Mouse (Mus musculus): ENCODE measurements around the gene Tgfa.

GRCm38 (mm10) chr6:86210017-86210408, 15.0 kb downstream of the Tgfa start:
- TF ChIP-seq CTCF (IDR thresholded peaks at IDR 0.05; ENCODE audit: low read depth, low read length) (no peak), POLR2A (IDR thresholded peaks at IDR 0.05; ENCODE audit: borderline replicate concordance, low read depth, low read length) (no peak)

Data from bone marrow macrophage, adult 2 months (primary cell).